Mouse (Mus musculus): Measurements from ENCODE around the gene Tenm4. TPM values are rescaled to one million over a fixed set of nuclear protein-coding genes. Genes with fewer than 3 reads are reported as not detected.

Gene Tenm4
- total and polyA plus RNA-seq, 2 experiments, result 0.09 to 0.11 TPM

GRCm38 (mm10) chr7:96644205-96644531 is 473.1 kb downstream of the Tenm4 start:
- Histone ChIP-seq H3K79me2 (ENCODE audit: control insufficient read depth, insufficient read depth, low read length) (no peaks in the 10 kb centered on the region), H3K9ac (ENCODE audit: low read depth, low read length) (no peak overlapping the region), H3K36me3 (ENCODE audit: control insufficient read depth, insufficient read depth, low read length) (no peaks in the 10 kb centered on the region), H3K4me3 (ENCODE audit: insufficient read depth, low read depth, low read length) (no peak overlapping the region), H3K4me1 (ENCODE audit: control insufficient read depth, insufficient read depth, low read length) (no peaks in the 10 kb centered on the region), H3K27me3 (ENCODE audit: control insufficient read depth, insufficient read depth, low read length) (peaks cover 2% of the 10 kb centered on the region; the same call in 1 of the 2 replicates), H3K27ac (replicated peaks; ENCODE audit: insufficient read depth, low read depth, low read length) (no peak overlapping the region)
- 22% methylated on average over 7 of the region's 7 CpGs for WGBS
- DNase-seq (ENCODE audit: extremely low read depth, low read depth, low spot score), result no peak
- TF ChIP-seq POLR2A (IDR thresholded peaks at IDR 0.05; ENCODE audit: extremely low read depth, insufficient read depth, low read length) (no peak), CTCF (IDR thresholded peaks at IDR 0.05; ENCODE audit: low read depth, low read length) (no peak)

GRCm38 (mm10) chr7:96647657-96648056 is 476.6 kb downstream of the Tenm4 start:
- 56% methylated on average over 4 of the region's 4 CpGs for WGBS
- H3K79me2 ChIP-seq (ENCODE audit: control insufficient read depth, insufficient read depth, low read length), result no peaks in the 10 kb centered on the region
- peaks cover 2% of the 10 kb centered on the region; the same call in 1 of the 2 replicates for H3K27me3 ChIP-seq (ENCODE audit: control insufficient read depth, insufficient read depth, low read length)
- no peaks in the 10 kb centered on the region for H3K4me1 ChIP-seq (ENCODE audit: control insufficient read depth, insufficient read depth, low read length)
- H3K4me3 ChIP-seq (ENCODE audit: insufficient read depth, low read depth, low read length), result no peak overlapping the region
- TF ChIP-seq CTCF (IDR thresholded peaks at IDR 0.05; ENCODE audit: low read depth, low read length) (no peak), POLR2A (IDR thresholded peaks at IDR 0.05; ENCODE audit: extremely low read depth, insufficient read depth, low read length) (no peak)
- no peak overlapping the region for H3K27ac ChIP-seq (replicated peaks; ENCODE audit: insufficient read depth, low read depth, low read length)
- H3K9ac ChIP-seq (ENCODE audit: low read depth, low read length), result no peak overlapping the region
- no peaks in the 10 kb centered on the region for H3K36me3 ChIP-seq (ENCODE audit: control insufficient read depth, insufficient read depth, low read length)
- no peak for DNase-seq (ENCODE audit: extremely low read depth, low read depth, low spot score)

DNA sequence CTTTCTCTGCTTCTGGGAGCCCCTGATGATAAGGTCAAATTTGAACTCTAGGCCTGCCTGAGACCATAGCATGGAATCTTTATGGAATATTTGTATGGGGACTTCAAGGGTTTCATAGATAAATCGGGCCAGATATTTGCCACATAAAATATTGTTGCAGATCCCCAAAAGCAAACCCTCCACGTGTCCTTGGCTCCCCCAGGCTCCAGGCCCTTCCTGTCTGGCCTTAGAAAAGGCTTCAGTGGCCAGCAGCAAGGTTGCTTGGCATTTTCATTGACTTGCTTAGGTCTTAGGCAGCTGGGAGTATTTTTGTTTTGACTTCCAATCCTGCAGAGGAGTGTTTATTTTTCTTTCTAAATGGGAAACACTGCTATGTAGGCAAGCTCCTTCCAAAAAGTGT is 477.6 kb downstream of the Tenm4 start:
- TF ChIP-seq POLR2A (IDR thresholded peaks at IDR 0.05; ENCODE audit: extremely low read depth, insufficient read depth, low read length), result no peak
- TF ChIP-seq CTCF (IDR thresholded peaks at IDR 0.05; ENCODE audit: low read depth, low read length), result no peak
- WGBS, result 79% methylated on average over 2 of the region's 2 CpGs

DNA sequence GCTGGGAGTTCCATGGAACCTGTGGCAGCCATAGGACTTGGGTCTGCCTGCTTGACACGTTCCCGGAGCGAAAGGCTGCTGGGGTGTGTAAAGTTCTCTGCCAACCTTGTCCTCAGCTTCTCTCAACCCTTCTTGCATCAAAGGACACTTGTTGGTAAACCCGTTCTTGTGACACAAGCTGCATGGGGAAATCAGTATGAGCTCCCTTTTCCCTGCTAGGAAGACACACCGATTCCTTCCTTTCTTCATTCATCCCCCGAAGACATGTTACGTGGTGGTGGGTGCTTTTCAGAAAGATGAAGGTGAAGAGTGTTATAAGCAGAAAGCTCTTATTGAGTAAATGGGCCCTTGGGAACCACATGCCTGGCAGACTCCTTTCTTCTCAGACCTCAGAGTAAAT is 478.1 kb downstream of the Tenm4 start:
- H3K27ac ChIP-seq (replicated peaks; ENCODE audit: insufficient read depth, low read depth, low read length), result no peak overlapping the region
- no peak for DNase-seq (ENCODE audit: extremely low read depth, low read depth, low spot score)

More for the DNA sequence above, 477.6 kb downstream of the Tenm4 start:
- no peak overlapping the region for H3K27ac ChIP-seq (replicated peaks; ENCODE audit: insufficient read depth, low read depth, low read length)
- no peaks in the 10 kb centered on the region for H3K79me2 ChIP-seq (ENCODE audit: control insufficient read depth, insufficient read depth, low read length)
- no peaks in the 10 kb centered on the region for H3K36me3 ChIP-seq (ENCODE audit: control insufficient read depth, insufficient read depth, low read length)
- H3K9ac ChIP-seq (ENCODE audit: low read depth, low read length), result no peak overlapping the region
- no peak overlapping the region for H3K4me3 ChIP-seq (ENCODE audit: insufficient read depth, low read depth, low read length)
- DNase-seq (ENCODE audit: extremely low read depth, low read depth, low spot score), result no peak
- no peaks in the 10 kb centered on the region for H3K4me1 ChIP-seq (ENCODE audit: control insufficient read depth, insufficient read depth, low read length)
- H3K27me3 ChIP-seq (ENCODE audit: control insufficient read depth, insufficient read depth, low read length), result no peaks in the 10 kb centered on the region; the same call in 1 of the 2 replicates

GRCm38 (mm10) chr7:96650435-96650834 is 479.4 kb downstream of the Tenm4 start:
- Histone ChIP-seq H3K79me2 (ENCODE audit: control insufficient read depth, insufficient read depth, low read length) (no peaks in the 10 kb centered on the region), H3K36me3 (ENCODE audit: control insufficient read depth, insufficient read depth, low read length) (no peaks in the 10 kb centered on the region), H3K27me3 (ENCODE audit: control insufficient read depth, insufficient read depth, low read length) (no peaks in the 10 kb centered on the region), H3K27ac (replicated peaks; ENCODE audit: insufficient read depth, low read depth, low read length) (no peak overlapping the region), H3K4me3 (ENCODE audit: insufficient read depth, low read depth, low read length) (no peak overlapping the region), H3K9ac (ENCODE audit: low read depth, low read length) (no peak overlapping the region), H3K4me1 (ENCODE audit: control insufficient read depth, insufficient read depth, low read length) (no peaks in the 10 kb centered on the region)
- WGBS, result 65% methylated on average over 2 of the region's 2 CpGs
- DNase-seq (ENCODE audit: extremely low read depth, low read depth, low spot score), result no peak
- TF ChIP-seq POLR2A (IDR thresholded peaks at IDR 0.05; ENCODE audit: extremely low read depth, insufficient read depth, low read length) (no peak), CTCF (IDR thresholded peaks at IDR 0.05; ENCODE audit: low read depth, low read length) (no peak)

More for the DNA sequence above, 478.1 kb downstream of the Tenm4 start:
- Histone ChIP-seq H3K79me2 (ENCODE audit: control insufficient read depth, insufficient read depth, low read length) (no peaks in the 10 kb centered on the region), H3K36me3 (ENCODE audit: control insufficient read depth, insufficient read depth, low read length) (no peaks in the 10 kb centered on the region), H3K27me3 (ENCODE audit: control insufficient read depth, insufficient read depth, low read length) (no peaks in the 10 kb centered on the region; the same call in 1 of the 2 replicates), H3K9ac (ENCODE audit: low read depth, low read length) (no peak overlapping the region), H3K4me3 (ENCODE audit: insufficient read depth, low read depth, low read length) (no peak overlapping the region), H3K4me1 (ENCODE audit: control insufficient read depth, insufficient read depth, low read length) (no peaks in the 10 kb centered on the region)
- 90% methylated on average over 7 of the region's 7 CpGs for WGBS
- no peak for TF ChIP-seq CTCF (IDR thresholded peaks at IDR 0.05; ENCODE audit: low read depth, low read length)
- TF ChIP-seq POLR2A (IDR thresholded peaks at IDR 0.05; ENCODE audit: extremely low read depth, insufficient read depth, low read length), result no peak

DNA sequence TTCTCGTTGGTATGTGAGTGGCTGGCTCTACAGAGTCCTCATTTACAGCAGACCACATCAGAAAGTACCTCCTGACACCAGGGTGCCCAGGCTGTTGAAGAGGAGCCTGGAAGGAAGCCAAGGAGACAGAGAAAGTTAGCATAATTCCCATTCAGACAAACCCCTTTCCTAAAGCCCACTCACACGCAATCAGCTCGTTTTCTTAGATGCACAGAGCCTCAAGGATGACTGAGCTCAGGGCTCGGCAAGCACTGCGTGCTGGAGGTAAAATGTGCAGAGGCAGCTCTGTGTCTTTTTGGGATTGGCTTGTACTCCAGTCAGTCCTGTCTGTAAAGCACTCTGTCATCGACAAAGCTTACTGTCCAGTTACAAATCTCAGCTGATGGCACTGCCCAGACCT is 480.0 kb downstream of the Tenm4 start:
- H3K36me3 ChIP-seq (ENCODE audit: control insufficient read depth, insufficient read depth, low read length), result no peaks in the 10 kb centered on the region
- H3K4me1 ChIP-seq (ENCODE audit: control insufficient read depth, insufficient read depth, low read length), result no peaks in the 10 kb centered on the region
- TF ChIP-seq POLR2A (IDR thresholded peaks at IDR 0.05; ENCODE audit: extremely low read depth, insufficient read depth, low read length), result no peak
- TF ChIP-seq CTCF (IDR thresholded peaks at IDR 0.05; ENCODE audit: low read depth, low read length), result no peak

More for the DNA sequence above, 480.0 kb downstream of the Tenm4 start:
- 70% methylated on average over 6 of the region's 6 CpGs for WGBS
- H3K4me3 ChIP-seq (ENCODE audit: insufficient read depth, low read depth, low read length), result no peak overlapping the region
- H3K9ac ChIP-seq (ENCODE audit: low read depth, low read length), result no peak overlapping the region
- no peak overlapping the region for H3K27ac ChIP-seq (replicated peaks; ENCODE audit: insufficient read depth, low read depth, low read length)
- no peaks in the 10 kb centered on the region for H3K79me2 ChIP-seq (ENCODE audit: control insufficient read depth, insufficient read depth, low read length)
- DNase-seq (ENCODE audit: extremely low read depth, low read depth, low spot score), result no peak
- H3K27me3 ChIP-seq (ENCODE audit: control insufficient read depth, insufficient read depth, low read length), result no peaks in the 10 kb centered on the region

All from liver, adult 2 months (tissue).